Mouse (Mus musculus) CH12.LX (cell line): ENCODE data around the gene Pkdcc. TPM values are rescaled to one million over a fixed set of nuclear protein-coding genes. Genes with fewer than 3 reads are reported as not detected.

Source experiments
- DNase-seq: peaks from one replicate; pipeline ENCODE4 v3.0.0-alpha.2; 2013; ENCODE audit errors: extremely low read depth
- H3K27ac ChIP-seq: 2 replicates; pipeline ENCODE4 v1.5.1; 2012; ENCODE audit warnings: low read depth, mild to moderate bottlenecking, control low read depth, moderate library complexity; ENCODE audit not compliant: insufficient read depth
- H3K27me3 ChIP-seq: replicated peaks from 2 replicates; pipeline ENCODE3; 2012; ENCODE audit warnings: inconsistent platforms
- H3K36me3 ChIP-seq, 2 experiments: replicated peaks in 1 of 2; 2 replicates each; pipeline versions ENCODE3 to v1.6.1; 2012; ENCODE audit warnings: inconsistent platforms in 1 of 2, low read length in 1 of 2, mild to moderate bottlenecking in 1 of 2, mixed read lengths in 1 of 2, moderate library complexity in 1 of 2; ENCODE audit not compliant: control insufficient read depth in 1 of 2, insufficient read depth in 1 of 2
- H3K4me1 ChIP-seq, 2 experiments: 2 replicates each; pipeline ENCODE4 v1.6.1; 2012; ENCODE audit warnings: inconsistent platforms in 1 of 2, moderate library complexity in 1 of 2; ENCODE audit not compliant: insufficient read depth in 2 of 2, control insufficient read depth in 1 of 2
- H3K4me2 ChIP-seq: 2 replicates; pipeline ENCODE4 v1.6.1; 2012; ENCODE audit warnings: low read depth, mild to moderate bottlenecking, control low read depth; ENCODE audit not compliant: poor library complexity, insufficient read depth, severe bottlenecking
- H3K4me3 ChIP-seq, 3 experiments: fragments of 150-350 bp in 1 of 3; sonication (generic) in 1 of 3; replicated peaks in 1 of 3; 2 replicates each; pipeline versions ENCODE3 to v1.5.1; 2011 to 2012; ENCODE audit warnings: low read depth in 2 of 3, low read length in 2 of 3, mild to moderate bottlenecking in 2 of 3, moderate library complexity in 2 of 3, control low read depth in 1 of 3, improper control_type of control experiment in 1 of 3, inconsistent platforms in 1 of 3, mixed read lengths in 1 of 3; ENCODE audit not compliant: poor library complexity in 1 of 3
- H3K79me2 ChIP-seq: replicated peaks from 2 replicates; pipeline ENCODE4 v1.6.1; 2012; ENCODE audit warnings: mild to moderate bottlenecking, moderate library complexity; ENCODE audit not compliant: control insufficient read depth, poor library complexity, insufficient read depth, severe bottlenecking; ENCODE audit errors: extremely low read depth
- H3K9ac ChIP-seq: 2 replicates; pipeline ENCODE4 v1.6.1; 2012; ENCODE audit warnings: low read depth, mild to moderate bottlenecking, control low read depth, moderate library complexity; ENCODE audit not compliant: insufficient read depth
- H3K9me3 ChIP-seq: replicated peaks from 2 replicates; pipeline ENCODE3; 2012; ENCODE audit warnings: low read length, inconsistent platforms, mixed read lengths
- BHLHE40 ChIP-seq: IDR thresholded peaks from 2 replicates; pipeline ENCODE4 v1.6.1; 2011; ENCODE audit warnings: mild to moderate bottlenecking, low read depth, low read length, improper control_type of control experiment
- CHD2 ChIP-seq: IDR thresholded peaks from 2 replicates; pipeline ENCODE4 v1.6.1; 2011; ENCODE audit warnings: low read length, improper control_type of control experiment
- CTCF ChIP-seq, 2 experiments: IDR thresholded peaks in 1 of 2; conservative IDR thresholded peaks in 1 of 2; 2 replicates each; pipeline ENCODE4 v1.5.1; 2011 to 2012; ENCODE audit warnings: low read depth in 2 of 2, low read length in 2 of 2, improper control_type of control experiment in 1 of 2, inconsistent platforms in 1 of 2, mild to moderate bottlenecking in 1 of 2, moderate library complexity in 1 of 2
- E2F4 ChIP-seq: IDR thresholded peaks from 2 replicates; pipeline ENCODE4 v1.6.1; 2011; ENCODE audit warnings: low read depth, low read length, improper control_type of control experiment; ENCODE audit not compliant: insufficient replicate concordance
- ELF1 ChIP-seq: IDR thresholded peaks from 2 replicates; pipeline ENCODE4 v1.6.1; 2014; ENCODE audit warnings: low read depth, mild to moderate bottlenecking, inconsistent platforms, low read length, improper control_type of control experiment
- EP300 ChIP-seq: IDR thresholded peaks from 2 replicates; pipeline ENCODE4 v1.6.1; 2011; ENCODE audit warnings: low read length, improper control_type of control experiment
- IRF4 ChIP-seq: IDR thresholded peaks from 2 replicates; pipeline ENCODE4 v1.6.1; 2014; ENCODE audit warnings: low read depth, mild to moderate bottlenecking, inconsistent platforms, low read length, improper control_type of control experiment
- JUN ChIP-seq: IDR thresholded peaks from 2 replicates; pipeline ENCODE4 v1.6.1; 2011; ENCODE audit warnings: low read depth, mild to moderate bottlenecking, low read length, improper control_type of control experiment, moderate library complexity; ENCODE audit not compliant: insufficient read depth
- JUND ChIP-seq: conservative IDR thresholded peaks from 2 replicates; pipeline ENCODE4 v1.6.1; 2011; ENCODE audit warnings: low read depth, low read length, improper control_type of control experiment
- KAT2A ChIP-seq: IDR thresholded peaks from 2 replicates; pipeline ENCODE4 v1.6.1; 2012; ENCODE audit warnings: low read length, improper control_type of control experiment, inconsistent platforms; ENCODE audit not compliant: insufficient replicate concordance
- MXI1 ChIP-seq: IDR thresholded peaks from 2 replicates; pipeline ENCODE4 v1.6.1; 2011; ENCODE audit warnings: mild to moderate bottlenecking, low read depth, low read length, improper control_type of control experiment
- MYC ChIP-seq: IDR thresholded peaks from 2 replicates; pipeline ENCODE4 v1.6.1; 2011; ENCODE audit warnings: low read depth, mild to moderate bottlenecking, improper control_type of control experiment, low read length
- NRF1 ChIP-seq: IDR thresholded peaks from 2 replicates; pipeline ENCODE4 v1.6.1; 2014; ENCODE audit warnings: low read depth, mild to moderate bottlenecking, inconsistent platforms, low read length, improper control_type of control experiment, moderate library complexity
- POLR2AphosphoS2 ChIP-seq: IDR thresholded peaks from 2 replicates; pipeline ENCODE4 v1.6.1; 2011; ENCODE audit warnings: low read depth, low read length, improper control_type of control experiment
- RAD21 ChIP-seq: IDR thresholded peaks from 2 replicates; pipeline ENCODE4 v1.6.1; 2011; ENCODE audit warnings: low read depth, mild to moderate bottlenecking, low read length, improper control_type of control experiment, moderate library complexity
- RCOR1 ChIP-seq: conservative IDR thresholded peaks from 2 replicates; pipeline ENCODE4 v1.6.1; 2012; ENCODE audit warnings: low read depth, mild to moderate bottlenecking, inconsistent platforms, low read length, improper control_type of control experiment
- SIN3A ChIP-seq: IDR thresholded peaks from 2 replicates; pipeline ENCODE4 v1.6.1; 2012; ENCODE audit warnings: low read length, improper control_type of control experiment, inconsistent platforms
- TBP ChIP-seq: conservative IDR thresholded peaks from 2 replicates; pipeline ENCODE4 v1.6.1; 2011; ENCODE audit warnings: low read depth, low read length, improper control_type of control experiment
- TCF12 ChIP-seq: IDR thresholded peaks from 2 replicates; pipeline ENCODE4 v1.6.1; 2014; ENCODE audit warnings: low read depth, mild to moderate bottlenecking, inconsistent platforms, low read length, improper control_type of control experiment
- USF1 ChIP-seq: IDR thresholded peaks from 2 replicates; pipeline ENCODE4 v1.6.1; 2014; ENCODE audit warnings: low read depth, mild to moderate bottlenecking, inconsistent platforms, low read length, improper control_type of control experiment
- ZKSCAN1 ChIP-seq: IDR thresholded peaks from 2 replicates; pipeline ENCODE4 v1.6.1; 2012; ENCODE audit warnings: low read depth, inconsistent platforms, low read length, improper control_type of control experiment, borderline replicate concordance
- dilution Hi-C: fragments of 300-500 bp; cut with MboI; formaldehyde crosslinking; loops from 2 replicates; pipeline ENCODE4 v1.14.3; 2020; ENCODE audit warnings: low sequenced_read_pairs; ENCODE audit not compliant: extremely low pct_unique_long_range_greater_than_20kb, extremely low pct_ligation_motif_present
- in situ Hi-C: fragments of 300-500 bp; cut with MboI; formaldehyde crosslinking; loops from 3 replicates; pipeline ENCODE4 v1.14.3; 2019; ENCODE audit warnings: low sequenced_read_pairs, low pct_ligation_motif_present, low pct_unique_long_range_greater_than_20kb, mixed read lengths
- polyA plus RNA-seq: library from polyadenylated mRNA; unstranded; fragments of >175 nt; gene quantifications from 2 replicates; pipeline ENCODE4 v1.2.1, GENCODE M21; 2012; ENCODE audit warnings: low read depth; ENCODE audit not compliant: insufficient read length
- total RNA-seq, 2 experiments: library from RNA; depleted of rRNA; stranded (reverse); fragments of 300-350 nt in 1 of 2; fragments of >200 nt in 1 of 2; gene quantifications; 2 replicates each; pipeline ENCODE4 v1.2.3; 2012 to 2014

The Pkdcc gene
- total and polyA plus RNA-seq, 3 experiments: 3.7 to 4.3 (median 4.2) TPM

DNA sequence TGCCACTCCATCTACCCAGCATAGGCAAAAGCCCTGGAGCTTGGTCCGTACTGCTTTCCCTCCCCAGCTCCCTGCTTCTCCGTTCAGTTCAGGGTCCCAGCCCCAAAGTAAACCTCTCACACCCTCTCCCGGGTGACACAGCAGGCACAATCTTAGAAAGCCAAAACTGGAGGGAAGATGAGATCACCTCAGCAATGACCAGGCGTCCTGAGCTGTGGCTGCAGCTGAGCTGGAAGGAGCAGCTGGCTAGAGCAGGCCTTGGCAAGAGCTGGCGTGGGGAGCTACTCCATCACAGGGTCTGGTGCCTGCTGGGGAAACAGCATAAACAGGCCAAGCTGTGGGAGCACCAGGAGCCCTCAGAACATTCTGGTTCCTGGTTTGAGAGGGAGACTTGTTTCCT, 4.6 kb upstream of the Pkdcc start:
- Histone ChIP-seq H3K9me3 (no peaks in the 10 kb centered on the region), H3K9ac (no peak overlapping the region), H3K4me3 (no peak overlapping the region), H3K27ac (no peak overlapping the region), H3K79me2 (no peaks in the 10 kb centered on the region), H3K4me2 (no peak overlapping the region), H3K4me1 (peaks cover 4 to 37% of the 10 kb centered on the region in 2 experiments), H3K36me3 (no peaks in the 10 kb centered on the region), H3K27me3 (no peaks in the 10 kb centered on the region)
- TF ChIP-seq BHLHE40 (no peak), KAT2A (no peak), RAD21 (no peak), TBP (no peak), TCF12 (no peak), SIN3A (no peak), MXI1 (no peak), CTCF (conservative IDR thresholded peaks at IDR 0.05 in 1 of 2, IDR thresholded peaks at IDR 0.05 in 1 of 2; ENCODE audit: low read depth in 2 of 2, low read length in 2 of 2) (no peak), ELF1 (no peak), E2F4 (no peak), POLR2AphosphoS2 (no peak), JUN (no peak), CHD2 (no peak), ZKSCAN1 (no peak), MYC (no peak), USF1 (no peak), EP300 (no peak)
- in situ Hi-C loops (no loop called here), dilution Hi-C loops (no loop called here)
- no peak for DNase-seq

DNA sequence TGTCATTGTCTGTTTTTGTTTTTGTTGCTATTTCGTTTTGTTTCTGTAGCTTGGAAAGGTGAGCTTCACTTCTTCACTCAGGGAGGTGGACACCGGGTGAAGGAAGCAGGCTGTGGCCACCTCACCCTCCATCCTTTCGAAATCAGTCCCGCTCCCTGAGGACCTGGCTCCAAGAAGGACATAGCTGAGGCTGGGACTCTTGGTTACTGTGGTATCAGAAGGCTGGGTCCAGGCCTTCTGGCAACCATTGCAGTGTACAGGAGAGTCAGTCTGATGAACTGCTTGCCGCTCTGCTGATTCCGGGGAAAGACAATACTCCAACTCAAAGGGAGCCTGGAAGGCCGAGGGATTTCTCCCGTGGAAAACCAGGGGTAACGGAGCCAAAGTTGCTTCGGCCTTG, 3.9 kb upstream of the Pkdcc start:
- in situ Hi-C loops (no loop called here), dilution Hi-C loops (no loop called here)
- no peak for DNase-seq
- H3K9ac ChIP-seq: no peak overlapping the region
- no peak overlapping the region for H3K4me3 ChIP-seq
- no peaks in the 10 kb centered on the region for H3K79me2 ChIP-seq
- H3K4me1 ChIP-seq: peaks cover 6 to 42% of the 10 kb centered on the region in 2 experiments
- H3K4me2 ChIP-seq: no peak overlapping the region
- no peaks in the 10 kb centered on the region for H3K9me3 ChIP-seq
- H3K36me3 ChIP-seq: no peaks in the 10 kb centered on the region
- no peaks in the 10 kb centered on the region for H3K27me3 ChIP-seq
- no peak overlapping the region for H3K27ac ChIP-seq
- TF ChIP-seq IRF4: no peak
- TF ChIP-seq TBP: no peak
- TF ChIP-seq RCOR1: no peak
- TF ChIP-seq USF1: no peak
- no peak for TF ChIP-seq JUND
- TF ChIP-seq MXI1: no peak
- no peak for TF ChIP-seq NRF1
- no peak for TF ChIP-seq ELF1
- no peak for TF ChIP-seq CHD2
- TF ChIP-seq E2F4: no peak
- TF ChIP-seq, all 38 proteins: peak for 0
